Mouse (Mus musculus) mature B cell (primary cell): ENCODE data around the gene Cfap43.

Source experiments
- in situ Hi-C: fragments of 300-500 bp; cut with MboI; formaldehyde crosslinking; loops from 2 replicates; pipeline ENCODE4 v1.14.3; 2019

The Cfap43 gene

DNA sequence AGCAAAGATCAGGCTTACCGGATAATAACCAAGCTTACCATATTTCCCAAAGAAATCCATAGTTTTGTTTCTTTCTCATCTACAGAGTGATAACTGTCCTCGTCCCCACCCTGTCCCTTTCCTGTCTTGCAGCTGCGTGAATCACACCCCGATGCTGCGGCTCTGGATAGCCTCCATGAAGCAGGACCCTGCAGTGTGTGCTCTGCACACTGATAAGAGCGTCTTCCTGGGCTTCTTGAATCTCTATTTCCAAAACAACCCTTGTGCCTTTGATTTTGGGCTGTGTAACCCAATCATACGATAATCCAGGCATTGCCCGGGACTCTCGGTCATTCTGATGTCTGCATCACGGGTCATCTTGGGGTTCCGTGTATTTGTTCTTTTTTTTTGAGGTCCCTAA lies 33.2 kb downstream of the Cfap43 start:
- in situ Hi-C loops = no loop called here

DNA sequence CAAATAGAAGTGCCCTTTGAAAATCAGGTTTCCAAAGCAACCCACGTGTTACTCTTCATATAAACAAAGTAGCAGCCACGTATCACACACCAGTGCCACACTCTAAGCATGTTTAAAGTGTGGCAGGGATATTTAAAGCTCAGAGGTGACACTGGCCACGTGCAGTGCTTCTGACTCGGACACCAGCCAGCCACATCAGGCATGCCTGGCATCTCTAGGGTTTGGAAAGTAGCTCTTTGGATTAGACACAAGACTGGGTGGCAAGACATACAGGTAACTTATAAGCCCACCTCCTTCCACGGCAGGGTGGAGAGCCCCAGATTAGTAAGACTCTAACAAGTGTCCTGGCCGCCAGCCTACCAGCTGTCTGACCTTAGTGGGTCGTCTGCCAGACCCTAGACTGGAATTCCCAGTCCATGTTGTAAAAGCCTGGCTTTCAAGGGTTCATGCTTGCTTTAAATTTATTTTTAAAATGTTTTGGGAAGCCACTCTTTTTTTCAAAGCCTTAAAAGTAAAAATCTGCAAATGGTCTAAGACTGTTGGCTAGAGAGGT lies 33.8 kb downstream of the Cfap43 start:
- in situ Hi-C loops = no loop called here

DNA sequence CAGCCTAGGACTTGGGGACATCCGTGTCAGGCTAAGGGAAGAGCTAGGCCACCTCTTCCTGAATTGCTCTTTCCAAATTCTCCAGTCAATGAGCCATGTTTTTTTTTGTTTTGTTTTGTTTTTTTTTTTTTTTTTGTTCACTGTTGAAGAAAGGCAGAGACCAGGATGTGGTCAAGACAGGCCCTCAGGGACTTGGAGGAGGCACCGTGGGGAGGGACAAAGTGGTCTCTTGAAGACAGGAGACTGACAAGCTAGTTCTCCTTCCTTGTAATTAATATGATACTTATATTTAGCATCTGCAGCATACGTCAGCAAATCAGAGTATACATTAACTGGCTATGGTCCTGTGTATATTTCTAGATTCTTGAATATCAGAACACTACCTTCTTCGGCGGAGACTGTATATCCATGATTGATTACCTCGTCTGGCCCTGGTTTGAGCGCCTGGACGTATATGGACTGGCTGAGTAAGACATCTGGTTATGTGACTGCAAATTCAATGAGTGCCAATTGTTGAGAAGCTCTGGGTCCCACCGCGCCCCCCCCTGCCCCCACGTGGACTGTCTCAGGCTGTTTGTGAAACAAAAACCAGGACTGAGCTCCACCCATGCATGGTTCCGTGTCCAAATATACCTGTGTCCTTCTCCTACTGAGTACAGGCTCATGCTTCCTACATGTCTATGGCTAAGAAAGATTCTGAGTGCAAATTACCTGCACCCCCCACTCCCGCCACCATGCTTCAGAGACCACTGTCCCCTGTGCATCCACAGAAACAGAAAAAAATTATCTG lies 34.6 kb downstream of the Cfap43 start:
- in situ Hi-C loops = loop anchor here (5.0 kb wide), 1 partner anchor 43 kb away; no protein-coding TSS in a partner anchor

DNA sequence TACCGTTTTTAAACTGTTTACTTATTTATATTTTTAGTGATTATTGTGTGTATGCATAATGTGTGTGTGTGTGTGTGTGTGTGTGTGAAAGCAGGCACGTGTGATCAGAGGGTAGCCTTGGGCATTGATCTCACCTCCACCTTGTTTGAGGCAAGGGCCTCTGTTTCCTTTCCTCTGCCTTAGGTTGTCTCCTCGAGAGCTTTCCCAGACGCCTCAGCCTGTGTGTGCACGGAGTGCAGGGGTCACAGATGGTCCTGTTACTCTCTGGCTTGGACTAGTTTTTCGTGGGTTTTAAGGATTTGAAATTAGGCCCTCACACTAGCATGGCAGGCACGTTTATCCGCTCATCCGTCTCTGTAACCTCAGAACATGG lies 36.2 kb downstream of the Cfap43 start:
- in situ Hi-C loops = loop anchor here (5.0 kb wide), 1 partner anchor 44 kb away; no protein-coding TSS in a partner anchor

DNA sequence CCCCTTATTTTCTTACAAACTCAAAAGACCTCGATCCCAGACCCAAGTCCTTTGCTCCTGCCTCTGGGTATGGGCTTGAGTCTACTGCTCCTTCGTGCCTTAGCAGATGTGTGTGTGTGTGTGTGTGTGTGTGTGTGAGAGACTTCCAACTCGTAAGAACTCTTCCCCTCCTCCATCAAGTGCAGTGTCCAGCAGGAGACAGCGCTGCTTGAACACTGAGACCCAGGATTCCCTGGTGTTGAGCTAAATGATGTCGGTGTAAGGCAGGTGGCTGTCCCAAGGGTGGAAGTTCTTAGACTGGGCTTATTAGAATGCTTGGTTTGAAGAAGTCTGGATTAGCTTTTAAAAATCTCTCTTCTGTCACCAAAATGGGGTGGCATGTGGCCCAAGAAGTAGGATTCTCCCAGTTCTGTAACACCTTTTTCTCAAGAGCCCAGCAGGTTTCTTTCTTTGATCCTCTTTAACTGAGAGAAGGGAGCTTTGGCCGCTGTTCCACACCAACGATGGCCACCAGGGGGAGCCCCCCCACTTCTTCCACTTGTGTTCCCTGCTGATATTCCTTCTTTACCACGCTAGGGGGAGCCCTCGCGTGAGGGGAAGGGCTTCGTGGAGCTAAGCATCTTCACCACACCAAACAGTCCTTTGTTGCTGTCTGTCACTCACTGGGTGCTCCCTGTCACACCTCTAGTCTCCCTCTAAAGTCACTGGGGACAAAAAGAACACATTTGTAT lies 36.8 kb downstream of the Cfap43 start:
- in situ Hi-C loops = loop anchor here (5.0 kb wide), 1 partner anchor 45 kb away; no protein-coding TSS in a partner anchor

DNA sequence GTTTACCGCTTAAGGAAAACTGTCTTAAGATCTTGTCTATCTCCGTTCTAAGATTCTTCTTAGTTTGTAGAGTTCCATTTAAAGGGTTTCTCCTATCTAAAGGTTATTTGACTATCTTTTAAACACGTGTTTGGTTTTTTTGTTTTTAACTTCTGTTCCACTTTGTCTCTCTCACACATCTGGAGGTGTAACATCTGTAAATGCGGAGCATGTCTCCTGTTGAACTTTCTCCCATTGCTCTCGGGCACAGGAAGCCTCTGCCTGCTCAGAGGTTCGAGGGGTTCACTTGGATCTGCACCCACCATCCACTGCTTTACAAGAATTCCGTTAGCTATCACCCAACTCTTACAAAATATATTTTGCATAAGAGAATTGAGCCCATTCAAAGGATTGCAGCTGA lies 37.5 kb downstream of the Cfap43 start:
- in situ Hi-C loops = loop anchor here (5.0 kb wide), 1 partner anchor 46 kb away; no protein-coding TSS in a partner anchor

DNA sequence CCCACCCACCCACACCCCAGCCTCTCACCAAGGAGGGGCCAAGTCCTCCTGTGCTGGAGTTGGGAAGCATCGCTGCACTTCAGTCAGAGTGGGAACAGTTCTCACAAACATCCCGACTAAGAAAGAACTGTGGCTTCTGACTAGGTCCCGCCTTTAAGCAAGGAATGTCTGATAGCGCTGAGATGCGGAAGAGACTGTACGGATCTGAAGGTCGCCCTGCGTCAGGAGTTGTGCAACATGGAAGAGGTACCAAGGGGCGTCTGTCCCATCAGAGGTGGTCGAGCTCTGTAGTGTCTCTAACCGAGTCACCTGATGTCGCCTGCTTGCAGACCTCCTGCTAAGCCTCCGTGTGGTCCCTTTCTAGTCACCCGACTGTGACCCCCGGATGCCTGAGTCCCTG lies 42.8 kb downstream of the Cfap43 start:
- in situ Hi-C loops = no loop called here

DNA sequence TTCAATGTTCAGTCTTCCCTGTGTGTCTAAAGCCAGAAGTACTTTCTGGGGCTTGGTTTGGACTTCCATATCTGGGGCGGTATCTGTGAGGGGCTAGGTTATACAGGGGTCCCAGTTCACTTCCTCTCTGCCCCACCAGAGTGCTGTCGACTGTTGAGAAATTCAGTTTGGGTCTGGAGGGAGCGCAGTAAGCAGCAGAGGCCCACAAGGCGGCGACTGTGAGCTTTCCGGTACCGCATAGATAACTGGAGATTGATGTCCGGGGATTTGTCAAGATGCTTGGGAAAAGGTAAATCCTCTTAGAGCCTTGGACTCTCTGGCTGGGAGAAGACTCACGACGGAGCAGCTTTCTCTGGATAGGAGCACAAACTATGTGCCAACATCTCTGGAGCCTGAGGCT lies 47.6 kb downstream of the Cfap43 start:
- in situ Hi-C loops = no loop called here

DNA sequence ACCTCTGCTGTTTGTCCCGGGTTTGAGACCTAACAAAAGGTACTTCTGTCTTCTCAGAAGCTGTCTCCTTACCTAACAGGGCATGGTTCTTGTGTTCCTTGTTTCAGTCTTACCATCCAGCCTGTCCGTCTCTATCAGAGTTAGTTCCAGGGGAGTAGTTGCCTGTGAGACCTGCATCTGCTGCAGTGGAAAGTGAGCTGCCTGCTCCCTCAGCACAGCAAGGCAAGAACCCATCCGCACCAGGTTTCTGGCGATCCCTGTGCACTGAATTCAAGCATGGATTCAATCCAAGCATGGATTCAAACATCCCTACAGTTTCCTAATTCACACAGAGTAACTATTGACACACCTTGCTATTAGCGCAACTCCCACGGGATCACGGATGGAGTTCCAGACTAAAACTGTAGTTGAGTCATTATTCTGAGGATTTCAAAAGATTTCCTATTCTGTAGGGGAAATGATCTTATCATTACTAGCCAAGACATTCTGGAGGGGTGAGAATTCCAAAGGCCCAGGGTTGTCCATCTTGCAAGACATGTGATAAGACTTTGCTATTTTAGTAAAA lies 48.9 kb downstream of the Cfap43 start:
- in situ Hi-C loops = no loop called here

DNA sequence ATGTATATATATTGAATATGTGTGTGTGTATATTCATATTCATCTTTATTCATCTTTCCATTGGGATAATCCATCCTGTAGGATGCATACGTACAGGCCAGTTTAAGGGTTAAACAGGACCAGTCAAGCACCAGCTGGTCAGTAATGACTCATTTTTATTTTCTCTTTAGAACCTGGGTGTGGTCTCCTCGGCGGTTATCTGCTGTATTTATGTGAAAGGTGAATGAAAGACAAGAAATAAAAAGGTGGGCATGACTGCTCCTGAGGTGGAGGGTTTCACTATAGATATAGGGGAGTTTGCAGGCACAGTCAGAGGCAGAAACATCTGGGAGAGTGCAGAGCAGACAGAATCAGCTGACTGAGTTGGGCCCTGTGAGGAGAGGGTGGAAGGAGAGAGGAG lies 49.6 kb downstream of the Cfap43 start:
- in situ Hi-C loops = no loop called here

DNA sequence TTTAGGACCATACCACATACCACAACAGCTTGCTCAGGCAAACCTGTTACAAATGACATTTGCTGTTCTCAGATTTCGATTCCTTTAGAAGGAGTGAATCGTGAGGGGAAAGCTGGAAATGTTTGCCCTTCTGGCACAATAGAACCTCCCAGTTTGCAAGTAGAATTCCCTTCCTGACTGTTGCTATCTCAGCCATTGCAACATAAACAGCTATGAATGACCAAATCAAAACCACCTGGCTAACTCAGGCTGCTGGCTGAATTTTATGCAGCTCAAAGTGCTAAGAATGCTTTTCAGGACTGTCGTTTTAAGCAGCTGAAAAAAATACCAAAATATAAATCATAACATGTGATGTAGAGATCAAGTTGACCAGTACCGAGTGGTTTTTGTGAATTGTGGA lies 50.1 kb downstream of the Cfap43 start:
- in situ Hi-C loops = no loop called here

DNA sequence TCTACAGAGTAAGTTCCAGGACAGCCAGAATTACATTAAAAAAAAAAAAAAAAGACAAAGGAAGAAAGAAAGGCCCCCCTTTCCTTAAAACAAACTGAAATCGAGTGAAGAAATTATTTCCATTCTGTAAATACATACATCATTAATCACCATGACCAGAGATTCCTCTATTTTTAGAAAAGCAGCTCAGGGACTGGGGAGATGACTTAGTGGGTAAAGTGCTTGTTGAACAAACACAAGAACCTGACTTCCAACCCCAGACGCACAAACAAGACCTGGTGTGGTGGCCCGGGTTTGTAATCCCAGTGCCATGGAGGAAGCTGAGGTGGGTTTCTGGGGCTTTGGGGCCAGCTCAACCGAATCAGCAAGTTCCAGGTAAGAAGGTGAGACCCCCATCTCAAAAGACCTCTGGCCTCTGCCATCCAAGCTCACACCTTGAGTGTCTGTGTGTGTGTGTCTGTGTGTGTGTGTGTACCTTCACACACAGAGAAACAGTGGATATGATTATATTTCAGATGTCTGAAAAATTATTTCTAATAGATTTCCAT lies 51.4 kb downstream of the Cfap43 start:
- in situ Hi-C loops = no loop called here

DNA sequence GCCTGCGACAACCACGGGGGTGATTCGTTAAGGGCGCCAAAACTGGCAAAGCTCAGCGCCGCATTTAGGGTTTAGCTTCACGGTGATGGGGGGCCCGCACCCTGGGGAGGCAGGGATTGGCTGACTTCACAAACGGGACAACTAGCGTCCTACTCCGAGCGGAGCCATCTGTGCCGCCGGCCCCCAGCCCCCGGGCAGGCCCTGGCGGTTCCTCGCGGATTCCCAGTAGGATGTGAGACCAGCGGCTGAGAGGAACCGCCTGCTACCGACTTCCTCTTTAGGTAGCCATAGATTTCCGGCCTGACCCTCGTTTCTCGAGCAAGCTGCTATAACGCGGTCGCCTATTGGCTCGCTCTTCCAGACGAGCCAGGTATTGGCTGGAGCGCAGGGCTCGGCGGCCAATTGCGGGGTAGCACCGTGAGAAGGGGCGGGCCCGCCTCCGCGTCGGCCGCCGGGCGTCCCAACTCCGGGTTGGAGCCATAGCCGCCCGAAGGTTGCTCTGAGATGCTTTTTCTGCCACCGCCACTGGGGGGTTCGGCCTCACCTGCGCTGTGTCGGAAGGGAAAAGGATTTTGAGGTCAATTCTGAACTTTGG lies 53.6 kb downstream of the Cfap43 start, which contains the start of gene Gsto2:
Gene Gsto2, plus strand, starts transcription at position 182 of the 595 bp plus-strand sequence.
- in situ Hi-C loops = no loop called here

DNA sequence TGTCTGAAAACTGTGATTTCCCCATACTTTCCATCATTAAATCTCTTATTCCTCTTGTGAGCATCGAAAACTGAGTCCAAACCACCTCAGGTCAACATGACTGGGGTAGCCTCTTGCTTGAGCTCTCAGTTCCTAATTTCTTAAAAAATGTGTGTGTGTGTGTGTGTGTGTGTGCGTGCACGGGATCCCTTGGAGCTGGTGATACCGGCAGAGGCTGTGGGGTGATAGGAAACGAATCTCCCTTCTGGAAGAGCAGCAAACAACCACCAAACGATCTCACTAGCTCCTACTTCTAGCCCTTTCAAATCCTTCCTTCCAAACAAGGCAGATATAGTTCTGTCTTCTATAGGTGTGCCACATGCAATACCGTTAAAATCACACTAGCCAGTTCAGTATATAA lies 54.4 kb downstream of the Cfap43 start:
- in situ Hi-C loops = no loop called here

DNA sequence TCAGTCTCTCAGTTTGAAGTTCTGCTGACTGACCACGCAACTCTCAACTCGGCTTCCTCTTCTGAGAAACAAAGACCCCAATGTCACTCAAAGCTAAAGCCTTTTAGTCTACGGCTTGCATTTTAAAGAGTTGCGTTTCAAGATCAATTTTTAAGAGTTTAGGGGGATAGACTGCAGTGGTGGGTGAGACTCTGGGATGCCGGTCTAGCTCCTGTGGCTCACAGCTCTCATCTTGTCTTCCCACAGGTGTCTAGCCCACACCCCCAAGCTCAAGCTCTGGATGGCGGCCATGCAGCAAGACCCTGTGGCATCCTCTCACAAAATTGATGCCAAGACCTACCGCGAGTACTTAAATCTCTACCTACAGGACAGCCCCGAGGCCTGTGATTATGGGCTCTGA lies 55.0 kb downstream of the Cfap43 start:
- in situ Hi-C loops = no loop called here

DNA sequence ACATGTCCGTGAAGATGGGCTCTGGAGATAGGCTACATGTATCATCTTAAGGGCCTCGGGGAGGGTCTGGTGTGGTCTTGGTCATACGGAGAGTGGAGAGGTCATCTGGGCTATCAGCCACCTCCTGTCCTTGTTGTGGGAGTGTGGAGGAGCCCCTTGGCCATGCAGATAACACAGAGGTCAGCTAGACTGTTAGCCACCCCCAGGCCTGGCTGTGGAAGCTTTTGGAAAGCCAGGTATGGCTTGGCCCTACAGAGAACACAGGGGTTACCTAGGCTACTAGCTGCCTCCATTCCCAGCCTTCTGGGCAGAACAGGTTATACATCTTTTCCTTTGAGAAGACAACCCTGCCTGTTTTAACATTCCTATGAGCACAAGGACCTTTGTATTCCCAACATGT lies 56.5 kb downstream of the Cfap43 start:
- in situ Hi-C loops = no loop called here

DNA sequence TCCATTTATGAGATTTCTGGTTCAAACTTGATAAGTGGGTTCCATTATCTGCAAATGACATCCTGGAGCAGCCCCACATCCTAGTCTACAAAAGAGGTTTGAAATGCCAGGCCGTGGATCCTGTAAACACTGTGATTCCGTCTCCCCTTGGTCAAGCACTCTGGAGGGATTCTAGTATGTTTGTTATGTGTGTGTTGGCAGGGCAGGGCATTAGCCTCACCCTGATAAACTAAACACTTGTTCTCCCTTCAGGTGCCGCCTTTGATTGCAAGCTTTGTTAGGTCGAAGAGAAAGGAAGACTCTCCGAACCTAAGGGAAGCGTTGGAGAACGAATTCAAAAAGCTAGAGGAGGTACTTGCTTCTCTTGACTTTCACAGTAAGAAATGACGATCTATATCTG lies 59.9 kb downstream of the Cfap43 start:
- in situ Hi-C loops = no loop called here

DNA sequence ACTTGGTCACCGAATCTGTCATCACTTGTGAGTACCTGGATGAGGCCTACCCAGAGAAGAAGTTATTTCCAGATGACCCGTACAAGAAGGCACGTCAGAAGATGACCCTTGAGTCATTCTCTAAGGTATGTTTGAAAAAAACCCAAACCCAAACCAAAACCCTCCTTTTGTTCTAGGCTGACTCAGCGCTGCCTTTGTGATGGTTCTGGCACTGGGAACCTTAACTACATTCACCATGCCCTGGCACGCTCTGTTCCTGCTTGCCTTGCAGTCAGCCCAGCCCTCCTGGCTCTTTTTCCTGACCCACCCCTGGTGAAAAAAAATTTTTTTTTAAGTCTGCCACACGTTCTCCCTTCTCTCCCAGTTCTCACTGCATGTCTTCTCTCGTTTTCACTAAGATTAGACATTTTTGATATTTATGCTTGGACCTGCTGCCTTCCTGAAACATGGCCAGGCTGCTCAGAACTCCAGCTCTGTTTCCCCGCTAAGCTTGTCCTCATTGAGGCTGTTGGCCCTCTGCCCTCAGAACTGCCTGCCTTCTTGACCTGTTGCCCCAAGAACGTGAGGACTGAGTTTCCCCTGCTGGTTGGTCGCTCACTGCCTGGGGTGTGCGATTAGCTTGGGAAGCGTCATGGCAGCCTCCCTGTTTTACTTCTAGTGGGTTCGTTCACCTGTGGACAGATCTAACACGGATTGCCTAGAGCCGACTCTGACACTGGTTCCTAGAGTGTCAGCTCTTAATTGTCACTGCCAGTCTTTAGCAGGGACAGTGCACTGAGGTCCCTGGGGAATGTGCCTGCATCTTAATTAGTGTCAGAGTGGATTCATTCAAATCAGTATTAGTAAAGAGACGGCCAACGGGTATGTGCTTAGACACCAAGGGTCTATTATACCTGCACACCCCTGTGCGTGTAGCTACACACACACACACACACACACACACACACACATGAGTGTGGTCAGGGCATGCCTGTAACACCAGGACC lies 60.8 kb downstream of the Cfap43 start:
- in situ Hi-C loops = no loop called here

DNA sequence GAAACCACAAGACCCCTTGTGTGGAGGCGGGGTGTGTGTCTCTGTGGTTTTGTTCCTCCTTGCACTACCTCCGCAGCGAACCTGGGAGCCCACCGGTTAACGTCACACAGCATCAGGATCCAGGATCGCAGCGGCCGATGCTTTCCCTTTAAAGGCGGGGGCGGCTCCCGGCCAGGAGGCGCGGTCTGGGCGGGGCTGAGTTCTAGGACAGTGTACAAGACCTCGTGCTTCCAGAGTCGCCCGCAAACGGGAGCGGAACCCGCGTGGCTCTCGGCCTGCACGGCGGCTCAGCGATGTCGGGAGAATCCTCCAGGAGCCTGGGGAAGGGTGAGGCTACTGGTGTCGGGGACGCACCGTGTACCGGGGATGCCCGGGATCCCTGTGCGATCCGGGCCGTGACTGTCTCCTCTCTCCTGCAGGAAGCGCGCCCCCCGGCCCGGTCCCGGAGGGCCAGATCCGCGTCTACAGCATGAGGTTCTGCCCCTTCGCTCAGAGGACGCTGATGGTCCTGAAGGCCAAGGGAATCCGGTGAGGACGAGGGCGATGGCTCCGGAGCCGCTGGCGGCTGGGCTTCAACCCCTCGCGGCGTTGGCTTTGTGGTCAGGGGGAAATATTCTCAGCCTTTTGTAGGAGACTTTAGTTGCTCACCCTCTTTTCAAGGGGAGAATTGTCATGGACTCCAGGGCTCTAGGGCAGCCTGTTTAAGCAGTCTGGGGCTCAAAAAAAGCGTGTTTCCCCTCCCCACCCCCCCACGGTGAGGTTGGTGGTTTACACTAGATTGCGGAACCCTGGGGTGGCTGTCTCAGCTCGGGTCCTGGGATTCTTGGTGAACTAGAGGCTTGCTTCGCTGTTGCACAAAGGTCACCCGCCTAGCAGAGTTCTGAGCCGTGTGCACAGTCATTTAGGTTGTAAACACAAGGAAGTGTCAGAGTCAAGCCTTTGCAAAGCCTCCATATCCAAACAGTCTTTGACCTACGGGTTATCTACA lies 64.0 kb downstream of the Cfap43 start, which contains the start of gene Gsto1:
Gene Gsto1, plus strand, starts transcription at position 175 of the 988 bp plus-strand sequence.
- in situ Hi-C loops = no loop called here
